Comparison of ENCODE assay signal across 17 mouse cellular contexts in the genomic region with DNA sequence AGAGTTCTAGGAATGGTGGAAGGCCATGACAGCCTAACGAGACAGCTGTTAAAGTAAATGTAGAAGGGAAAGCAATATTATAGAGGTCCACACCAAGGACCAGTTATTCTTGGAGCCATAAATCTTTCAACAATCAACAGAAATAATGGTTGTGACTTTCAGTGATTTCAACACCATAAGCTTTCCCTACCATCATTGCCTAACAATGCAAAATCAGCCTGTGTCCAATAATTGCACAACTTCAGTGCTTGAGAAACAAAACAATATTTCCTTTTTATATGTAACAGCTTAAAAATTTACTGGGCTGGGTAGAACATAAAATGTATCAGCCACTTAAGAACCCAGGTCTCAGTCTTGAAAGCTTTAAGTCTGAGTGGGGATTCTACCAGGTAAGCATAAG. TPM values are rescaled to one million over a fixed set of nuclear protein-coding genes. Genes with fewer than 3 reads are reported as not detected.
DNase-seq lines count a peak whose midpoint lies in the region; ATAC-seq and TF ChIP-seq lines count a peak whose summit lies in the region.
"Had no signal": no experiment of that assay in that cellular context is flagged by ENCODE, and none has a peak within 500 bp of the region (broad histone marks: within the 10 kb centered on the region; RNA-seq: fewer than 3 reads in every experiment).

No protein-coding gene starts in this region.

- peak overlapping the region; percentile 48 for H3K27ac ChIP-seq in liver, embryonic 15.5 days (replicated peaks)
- H3K27ac ChIP-seq in liver, embryonic 11.5 days (ENCODE audit: low read depth, low read length): no peak overlapping the region
- H3K27ac ChIP-seq: heart, embryonic 15.5 days; hindbrain, embryonic 15.5 days; kidney, embryonic 15.5 days; neural tube, embryonic 13.5 days had no signal

- no peak overlapping the region for H3K4me3 ChIP-seq in liver, embryonic 15.5 days (replicated peaks)
- H3K4me3 ChIP-seq in liver, embryonic 11.5 days (ENCODE audit: low read depth, low read length): no peak overlapping the region
- no peak overlapping the region for H3K4me3 ChIP-seq in myocyte
- H3K4me3 ChIP-seq: heart, embryonic 15.5 days; hindbrain, embryonic 15.5 days; kidney, embryonic 15.5 days; neural tube, embryonic 13.5 days had no signal

- peaks cover 43% of the 10 kb centered on the region for H3K79me2 ChIP-seq in myocyte (ENCODE audit: control insufficient read depth, insufficient read depth)

- DNase-seq in liver, embryonic 11.5 days (ENCODE audit: low spot score): no peak
- no peak for DNase-seq in Patski (ENCODE audit: low read depth, low spot score)
- DNase-seq in fibroblast of lung, adult 2 months (ENCODE audit: low read depth): peak; percentile 87
- DNase-seq in frontal cortex, adult 2 months (ENCODE audit: extremely low spot score in 1 of 2, low spot score in 1 of 2): no peak
- no peak for DNase-seq in adrenal gland, adult 18-20 months (ENCODE audit: low spot score in 2 of 2)
- no peak for DNase-seq in right cerebral cortex, postnatal 4 days
- DNase-seq: cerebellum, adult 9-10 months; embryo, embryonic 11 days; forebrain, postnatal 0 days had no signal

- in situ Hi-C loops in Patski (cut with MboI; ENCODE audit: low pct_unique_long_range_greater_than_20kb): no loop called here

- no peak for TF ChIP-seq CTCF in Patski (IDR thresholded peaks at IDR 0.05)

- TF ChIP-seq POLR2A in myocyte (IDR thresholded peaks at IDR 0.05; ENCODE audit: insufficient read length, low read depth): no peak

- H3K4me2 ChIP-seq in liver, embryonic 15.5 days: no peak overlapping the region
- H3K4me2 ChIP-seq in liver, embryonic 11.5 days: no peak overlapping the region
- H3K4me2 ChIP-seq in myocyte (ENCODE audit: low read depth): peak overlapping the region; percentile 67
- H3K4me2 ChIP-seq: heart, embryonic 15.5 days; hindbrain, embryonic 15.5 days; kidney, embryonic 15.5 days; neural tube, embryonic 13.5 days had no signal

- POLR2A ChIA-PET in Patski (lab: Charles Lee): interaction anchor here (1.0 to 14.1 kb wide), 6 partner anchors 19 to 48 kb away, joined by 3 to 262 read pairs (median 8); no protein-coding TSS in a partner anchor

- peaks cover 10% of the 10 kb centered on the region for H3K4me1 ChIP-seq in liver, embryonic 15.5 days (replicated peaks)
- no peaks in the 10 kb centered on the region for H3K4me1 ChIP-seq in liver, embryonic 11.5 days (replicated peaks; ENCODE audit: control insufficient read depth, insufficient read depth, low read length)
- H3K4me1 ChIP-seq: heart, embryonic 15.5 days; hindbrain, embryonic 15.5 days; neural tube, embryonic 13.5 days had no signal

- H3ac ChIP-seq in myocyte (ENCODE audit: control insufficient read depth, insufficient read length): no peak overlapping the region

- ATAC-seq in liver, embryonic 15.5 days (ENCODE audit: insufficient read depth): no peak
- ATAC-seq in liver, embryonic 11.5 days (replicated peaks; ENCODE audit: low FRiP score): no peak
- ATAC-seq in Patski: peak; percentile 23
- ATAC-seq: forebrain, postnatal 0 days; midbrain, embryonic 16.5 days had no signal

- WGBS in liver, embryonic 15.5 days (ENCODE audit: insufficient replicate concordance): 83% methylated on average over 1 of the region's 1 CpGs
- 87% methylated on average over 1 of the region's 1 CpGs for WGBS in liver, embryonic 11.5 days

- H3K27me3 ChIP-seq in liver, embryonic 15.5 days: no peaks in the 10 kb centered on the region
- H3K27me3 ChIP-seq in liver, embryonic 11.5 days (replicated peaks; ENCODE audit: control insufficient read depth, insufficient read depth, low read length): no peaks in the 10 kb centered on the region
- H3K27me3 ChIP-seq in Patski (no peaks in the 10 kb centered on the region), myocyte (ENCODE audit: control insufficient read depth, insufficient read depth, insufficient read length) (no peaks in the 10 kb centered on the region)
- H3K27me3 ChIP-seq: CH12.LX; heart, embryonic 15.5 days; hindbrain, embryonic 15.5 days; kidney, embryonic 15.5 days; neural tube, embryonic 13.5 days had no signal

- H3K9ac ChIP-seq in liver, embryonic 15.5 days: no peak overlapping the region
- H3K9ac ChIP-seq in liver, embryonic 11.5 days (ENCODE audit: low read depth, low read length): no peak overlapping the region
- H3K9ac ChIP-seq: forebrain, postnatal 0 days; heart, embryonic 15.5 days; hindbrain, embryonic 15.5 days; kidney, embryonic 15.5 days; neural tube, embryonic 13.5 days had no signal

- no peaks in the 10 kb centered on the region for H3K9me3 ChIP-seq in liver, embryonic 15.5 days (replicated peaks)
- H3K9me3 ChIP-seq in liver, embryonic 11.5 days (ENCODE audit: control insufficient read depth, low read length): no peaks in the 10 kb centered on the region
- H3K9me3 ChIP-seq: heart, embryonic 15.5 days; hindbrain, embryonic 15.5 days; kidney, embryonic 15.5 days; neural tube, embryonic 13.5 days had no signal

- CTCF ChIA-PET in Patski (lab: Charles Lee): interaction anchor here (0.9 to 6.0 kb wide), 5 partner anchors 12 to 32 kb away, joined by 3 to 33 read pairs (median 6); no protein-coding TSS in a partner anchor

- peaks cover 43% of the 10 kb centered on the region for H3K36me3 ChIP-seq in liver, embryonic 15.5 days (replicated peaks)
- peaks cover 12% of the 10 kb centered on the region for H3K36me3 ChIP-seq in liver, embryonic 11.5 days (ENCODE audit: control insufficient read depth, insufficient read depth, low read length)
- H3K36me3 ChIP-seq in myocyte (ENCODE audit: control insufficient read depth, insufficient read depth): peaks cover 25% of the 10 kb centered on the region

TF ChIP-seq in myocyte, 11 proteins besides CTCF, POLR2A, EP300 and RAD21:
- TF ChIP-seq CEBPB (IDR thresholded peaks at IDR 0.05; ENCODE audit: insufficient read depth, poor library complexity, severe bottlenecking) (peak; percentile 98), E2F4 (IDR thresholded peaks at IDR 0.05; ENCODE audit: insufficient read depth) (no peak)

RNA-seq across cellular contexts. Expression of a gene that starts 58.9 kb away (rescaled TPM):
- 9.8 and 9.9 TPM in 2 replicates for polyA plus RNA-seq in liver, embryonic 15.5 days (2015; fragmentation: Nextera tagmentation; extraction: Ambion mirVana)
- 18.5 and 18.7 TPM in 2 replicates for polyA plus RNA-seq in liver, embryonic 11.5 days (2014; fragmentation: Nextera tagmentation; extraction: Ambion mirVana)
- polyA plus RNA-seq in Patski (2021) (10.9 TPM), myocyte (2012; fragmentation: generic; extraction: Trizol) (6.6 TPM)
- polyA plus RNA-seq in frontal cortex, adult 2 months (2012; rRNA removed): 5.6 and 6.7 TPM in 2 replicates
- total RNA-seq in adrenal gland, adult 18-20 months (2021): 1 to 10 TPM; 6.2 to 7.7 TPM

RNA-seq across cellular contexts. Expression of a gene that starts 59.1 kb away (rescaled TPM):
- polyA plus RNA-seq in liver, embryonic 15.5 days (2015; fragmentation: Nextera tagmentation; extraction: Ambion mirVana): 18.9 and 23.5 TPM in 2 replicates
- polyA plus RNA-seq in liver, embryonic 11.5 days (2014; fragmentation: Nextera tagmentation; extraction: Ambion mirVana): 48.4 and 50.9 TPM in 2 replicates
- polyA plus RNA-seq in Patski (2021) (39.2 TPM), myocyte (2012; fragmentation: generic; extraction: Trizol) (13.0 TPM)
- 27.7 and 29.3 TPM in 2 replicates for polyA plus RNA-seq in frontal cortex, adult 2 months (2012; rRNA removed)
- 10 to 100 TPM; 31.9 to 43.7 TPM for total RNA-seq in adrenal gland, adult 18-20 months (2021)
